Mouse (Mus musculus) heart, embryonic 16.5 days (tissue): ENCODE measurements around the gene Celf1. TPM values are rescaled to one million over a fixed set of nuclear protein-coding genes. Genes with fewer than 3 reads are reported as not detected.

ENCODE experiments used
- ATAC-seq: fragments of 200-750 bp; cut with Nextera tagmentation; replicated peaks from 2 replicates; pipeline ENCODE4 v1.8.0; 2017; ENCODE audit warnings: moderate number of reproducible peaks; ENCODE audit not compliant: insufficient read depth, low FRiP score; ENCODE audit errors: extremely low read depth
- H3K27ac ChIP-seq: fragments of 300-500 bp; sonication (generic); 2 replicates; pipeline ENCODE4 v1.5.1; 2014; ENCODE audit warnings: mild to moderate bottlenecking, low read length, control low read depth, moderate library complexity
- H3K27me3 ChIP-seq: fragments of 300-500 bp; sonication (generic); 2 replicates; pipeline ENCODE4 v1.6.1; 2014; ENCODE audit warnings: low read length, mixed read lengths; ENCODE audit not compliant: control insufficient read depth, insufficient read depth
- H3K36me3 ChIP-seq: fragments of 300-500 bp; sonication (generic); 2 replicates; pipeline ENCODE4 v1.6.1; 2014; ENCODE audit not compliant: control insufficient read depth, insufficient read depth
- H3K4me1 ChIP-seq: fragments of 300-500 bp; sonication (generic); 2 replicates; pipeline ENCODE4 v1.6.1; 2014; ENCODE audit warnings: low read length, mixed read lengths; ENCODE audit not compliant: control insufficient read depth, insufficient read depth
- H3K4me2 ChIP-seq: fragments of 300-500 bp; sonication (generic); 2 replicates; pipeline ENCODE4 v1.6.1; 2014; ENCODE audit warnings: low read depth, mild to moderate bottlenecking, control low read depth, low read length
- H3K4me3 ChIP-seq: fragments of 300-500 bp; sonication (generic); 2 replicates; pipeline ENCODE4 v1.5.1; 2014; ENCODE audit warnings: mild to moderate bottlenecking, control low read depth, low read length
- H3K9ac ChIP-seq: fragments of 300-500 bp; sonication (generic); 2 replicates; pipeline ENCODE4 v1.6.1; 2014; ENCODE audit warnings: low read length, control low read depth
- H3K9me3 ChIP-seq: fragments of 300-500 bp; sonication (generic); replicated peaks from 2 replicates; pipeline ENCODE4 v1.6.1; 2016; ENCODE audit warnings: low read length; ENCODE audit not compliant: control insufficient read depth
- WGBS: fragments of 180-500 bp; shearing (Covaris S2); extraction: QIAGEN DNeasy Blood & Tissue Kit; methylation state at CpG from one replicate; pipeline ENCODE4 v1.1.7; 2014; 5-methylcytosine and 5-hydroxymethylcytosine counted together
- polyA plus RNA-seq: library from polyadenylated mRNA; unstranded; fragments of >200 nt; fragmentation: Nextera tagmentation; extraction: Ambion mirVana; gene quantifications from 2 replicates; pipeline ENCODE4 v1.2.1, GENCODE M21; 2015

Gene Celf1
- polyA plus RNA-seq, 1 experiment from 2014 or later, result 100 TPM

- H3K4me2 ChIP-seq, result no peak overlapping the region
- 47% methylated on average over 1 of the region's 1 CpGs for WGBS
- no peaks in the 10 kb centered on the region for H3K27me3 ChIP-seq
- peaks cover 21% of the 10 kb centered on the region for H3K4me1 ChIP-seq
- no peaks in the 10 kb centered on the region for H3K9me3 ChIP-seq
- ATAC-seq, result no peak
- no peak overlapping the region for H3K27ac ChIP-seq
- H3K36me3 ChIP-seq, result no peaks in the 10 kb centered on the region
- no peak overlapping the region for H3K4me3 ChIP-seq
- no peak overlapping the region for H3K9ac ChIP-seq
These were observed 15.9 kb downstream of the Celf1 start for GRCm38 (mm10) chr2:90956053-90956452.

DNA sequence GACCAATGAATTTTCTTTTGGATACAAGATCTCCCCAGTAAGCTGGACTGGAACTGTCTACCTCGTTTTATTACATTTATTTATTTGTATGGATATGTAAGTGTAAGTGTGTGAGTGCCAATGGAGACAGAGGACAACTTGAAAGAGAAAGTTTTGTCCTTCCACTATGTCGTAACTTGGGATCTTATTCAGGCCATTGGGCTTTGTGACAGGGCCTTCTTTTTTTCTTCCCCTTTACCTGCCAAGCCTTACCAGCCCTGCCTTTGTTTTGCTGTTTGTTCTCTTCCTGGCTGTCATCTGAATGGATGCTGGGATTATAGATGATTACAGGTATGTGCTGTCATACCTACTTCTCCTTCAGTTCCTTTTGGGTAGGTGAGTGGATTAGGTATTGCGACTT is 18.7 kb downstream of the Celf1 start:
- WGBS, result 82% methylated on average over 3 of the region's 3 CpGs
- peaks cover 10% of the 10 kb centered on the region for H3K4me1 ChIP-seq
- H3K4me2 ChIP-seq, result no peak overlapping the region
- H3K9me3 ChIP-seq, result no peaks in the 10 kb centered on the region
- H3K27ac ChIP-seq, result no peak overlapping the region
- no peak overlapping the region for H3K9ac ChIP-seq
- no peak overlapping the region for H3K4me3 ChIP-seq
- no peak for ATAC-seq
- H3K27me3 ChIP-seq, result no peaks in the 10 kb centered on the region
- H3K36me3 ChIP-seq, result no peaks in the 10 kb centered on the region

- peaks cover 17% of the 10 kb centered on the region for H3K4me1 ChIP-seq
- H3K9me3 ChIP-seq, result no peaks in the 10 kb centered on the region
- H3K27me3 ChIP-seq, result no peaks in the 10 kb centered on the region
- H3K4me2 ChIP-seq, result no peak overlapping the region
- no peak overlapping the region for H3K27ac ChIP-seq
- no peaks in the 10 kb centered on the region for H3K36me3 ChIP-seq
- ATAC-seq, result no peak
- no peak overlapping the region for H3K4me3 ChIP-seq
- WGBS, result 97% methylated on average over 2 of the region's 2 CpGs
- no peak overlapping the region for H3K9ac ChIP-seq
These were observed 19.8 kb downstream of the Celf1 start for GRCm38 (mm10) chr2:90960012-90960411.

GRCm38 (mm10) chr2:90963304-90963703 is 23.1 kb downstream of the Celf1 start:
- no peaks in the 10 kb centered on the region for H3K9me3 ChIP-seq
- no peak overlapping the region for H3K27ac ChIP-seq
- H3K4me3 ChIP-seq, result no peak overlapping the region
- 87% methylated on average over 1 of the region's 1 CpGs for WGBS
- ATAC-seq, result no peak
- peaks cover 17% of the 10 kb centered on the region for H3K4me1 ChIP-seq
- no peak overlapping the region for H3K4me2 ChIP-seq
- no peaks in the 10 kb centered on the region for H3K27me3 ChIP-seq
- H3K36me3 ChIP-seq, result no peaks in the 10 kb centered on the region
- no peak overlapping the region for H3K9ac ChIP-seq

- peak overlapping the region; percentile 60 for H3K9ac ChIP-seq
- H3K4me1 ChIP-seq, result peaks cover 17% of the 10 kb centered on the region
- H3K27ac ChIP-seq, result peak overlapping the region; percentile 94
- no peaks in the 10 kb centered on the region for H3K9me3 ChIP-seq
- peak overlapping the region; percentile 64 for H3K4me2 ChIP-seq
- peak overlapping the region; percentile 45 for H3K4me3 ChIP-seq
- H3K27me3 ChIP-seq, result no peaks in the 10 kb centered on the region
- WGBS, result 25% methylated on average over 7 of the region's 7 CpGs
- no peaks in the 10 kb centered on the region for H3K36me3 ChIP-seq
- ATAC-seq, result peak; percentile 95
These were observed 24.8 kb downstream of the Celf1 start for GRCm38 (mm10) chr2:90964811-90965465.

DNA sequence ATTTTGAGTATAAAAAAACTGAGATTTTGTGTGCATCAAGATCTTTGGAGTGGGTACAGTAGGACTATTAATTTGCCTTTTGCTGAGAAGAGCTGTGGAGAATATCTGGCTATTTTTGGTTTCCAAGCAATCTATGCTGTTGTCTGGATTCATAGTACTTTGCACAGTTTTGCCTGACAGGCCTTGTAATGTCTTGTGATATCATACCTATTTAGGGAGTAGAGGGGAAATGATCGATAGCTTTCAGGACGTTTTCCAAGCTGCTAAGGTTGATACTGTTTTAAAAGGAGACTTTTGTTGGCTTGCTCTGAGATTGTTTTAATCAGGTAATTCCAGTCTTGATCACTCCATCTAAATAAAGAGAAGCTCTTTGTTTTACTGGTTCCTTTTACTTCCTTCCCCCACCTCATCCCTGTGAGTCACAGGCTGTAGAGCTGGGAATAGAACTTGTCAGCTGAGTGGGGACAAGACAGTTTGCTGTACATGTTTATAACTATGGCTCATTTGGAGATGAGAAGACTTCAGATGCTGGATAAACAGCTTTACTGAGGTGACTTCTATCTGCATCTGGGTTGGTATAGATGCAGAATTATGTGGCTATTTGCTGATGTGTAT is 25.4 kb downstream of the Celf1 start:
- Histone ChIP-seq H3K9ac (peak overlapping the region; percentile 60), H3K27ac (peak overlapping the region; percentile 94), H3K36me3 (no peaks in the 10 kb centered on the region), H3K4me1 (peaks cover 19% of the 10 kb centered on the region), H3K9me3 (no peaks in the 10 kb centered on the region), H3K27me3 (no peaks in the 10 kb centered on the region), H3K4me3 (peak overlapping the region; percentile 45), H3K4me2 (peak overlapping the region; percentile 64)
- 17% methylated on average over 2 of the region's 2 CpGs for WGBS
- ATAC-seq, result peak; percentile 16; the same call in 1 of the 2 replicates

DNA sequence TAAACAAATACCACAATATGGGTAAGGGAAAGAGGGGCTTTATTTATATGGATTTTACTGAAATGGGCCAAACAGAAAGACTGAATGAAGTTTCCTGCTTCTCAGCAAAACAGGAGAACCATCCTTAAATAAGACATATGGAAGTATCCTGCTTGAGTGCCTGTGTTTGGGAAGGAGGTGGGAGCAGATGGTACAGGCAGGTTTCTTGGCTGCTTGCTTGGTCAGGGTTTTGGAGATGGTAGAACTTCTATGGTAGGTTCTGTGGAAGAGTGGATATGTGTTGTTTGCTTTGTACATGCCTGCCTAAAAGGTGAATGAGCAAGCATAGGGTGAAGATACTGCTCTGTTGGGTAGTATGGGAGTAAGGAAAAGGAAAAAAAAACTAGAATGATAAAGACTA is 30.4 kb downstream of the Celf1 start:
- H3K9ac ChIP-seq, result no peak overlapping the region
- no peak for ATAC-seq
- no peak overlapping the region for H3K4me3 ChIP-seq
- no peaks in the 10 kb centered on the region for H3K9me3 ChIP-seq
- no peaks in the 10 kb centered on the region for H3K27me3 ChIP-seq
- no peak overlapping the region for H3K4me2 ChIP-seq
- peaks cover 15% of the 10 kb centered on the region for H3K4me1 ChIP-seq
- H3K27ac ChIP-seq, result peak overlapping the region; percentile 24; the same call in 1 of the 2 replicates
- H3K36me3 ChIP-seq, result peaks cover 3% of the 10 kb centered on the region; the same call in 1 of the 2 replicates

DNA sequence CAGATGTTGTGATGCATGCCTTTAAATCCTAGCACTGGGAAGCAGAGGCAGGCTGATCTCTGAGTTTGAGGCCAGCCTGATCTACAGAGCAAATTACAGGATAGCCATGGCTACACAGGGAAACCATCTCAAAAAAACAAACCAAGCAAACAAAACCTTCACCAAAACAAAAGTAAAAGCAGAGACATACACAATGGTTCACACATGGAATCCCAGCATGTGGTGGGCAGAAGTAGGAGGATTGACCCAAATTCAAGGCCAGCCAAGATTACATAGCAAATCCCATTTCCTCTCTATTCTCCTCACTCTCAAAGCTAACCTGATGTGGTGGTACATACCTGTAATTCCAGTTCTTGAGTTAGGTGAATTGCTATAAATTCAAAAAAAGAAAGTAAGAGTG is 33.9 kb downstream of the Celf1 start:
- ATAC-seq, result no peak
- H3K27ac ChIP-seq, result no peak overlapping the region
- no peak overlapping the region for H3K4me2 ChIP-seq
- no peak overlapping the region for H3K9ac ChIP-seq
- H3K36me3 ChIP-seq, result peaks cover 5% of the 10 kb centered on the region; the same call in 1 of the 2 replicates
- no peak overlapping the region for H3K4me3 ChIP-seq
- peaks cover 12% of the 10 kb centered on the region for H3K4me1 ChIP-seq
- no peaks in the 10 kb centered on the region for H3K27me3 ChIP-seq
- no peaks in the 10 kb centered on the region for H3K9me3 ChIP-seq

GRCm38 (mm10) chr2:90975181-90975835 is 35.1 kb downstream of the Celf1 start:
- H3K4me3 ChIP-seq, result no peak overlapping the region
- H3K9me3 ChIP-seq, result no peaks in the 10 kb centered on the region
- no peak overlapping the region for H3K9ac ChIP-seq
- peaks cover 12% of the 10 kb centered on the region for H3K4me1 ChIP-seq
- H3K27me3 ChIP-seq, result no peaks in the 10 kb centered on the region
- peaks cover 5% of the 10 kb centered on the region; the same call in 1 of the 2 replicates for H3K36me3 ChIP-seq
- no peak for ATAC-seq
- H3K27ac ChIP-seq, result no peak overlapping the region
- 82% methylated on average over 7 of the region's 7 CpGs for WGBS
- no peak overlapping the region for H3K4me2 ChIP-seq
